Mouse (Mus musculus): ENCODE data around the gene Spred2. TPM values are rescaled to one million over a fixed set of nuclear protein-coding genes. Genes with fewer than 3 reads are reported as not detected.

Gene Spred2
- 100 to 1,000 TPM in 1 of 2 experiments, 10 to 100 TPM in 1; 85.1 to 102 TPM for total RNA-seq (2021)

GRCm38 (mm10) chr11:19923888-19924756 is at the start of gene Spred2:
Spred2 (plus strand) TSS chr11:19924375.
- intact Hi-C loops (cut with DNase I) = loop anchor here (2.0 to 10.0 kb wide), 6 partner anchors 21 to 281 kb away; partner anchors contain the start of gene Rab1a
- peak; percentile 87 to 90 for DNase-seq (ENCODE audit: low spot score in 2 of 2)

- DNase-seq (ENCODE audit: low spot score in 2 of 2) = no peak
- intact Hi-C loops (cut with DNase I) = no loop called here
Measured at GRCm38 (mm10) chr11:19875551-19875950, 48.6 kb upstream of the Spred2 start.

- intact Hi-C loops (cut with DNase I) = no loop called here
- no peak for DNase-seq (ENCODE audit: low spot score in 2 of 2)
Measured at GRCm38 (mm10) chr11:19875964-19876363, 48.2 kb upstream of the Spred2 start.

GRCm38 (mm10) chr11:19877239-19877915 is 46.8 kb upstream of the Spred2 start:
- no peak for DNase-seq (ENCODE audit: low spot score in 2 of 2)
- intact Hi-C loops (cut with DNase I) = no loop called here

- intact Hi-C loops (cut with DNase I) = no loop called here
- no peak for DNase-seq (ENCODE audit: low spot score in 2 of 2)
Measured at GRCm38 (mm10) chr11:19881342-19881741, 42.8 kb upstream of the Spred2 start.

- no peak for DNase-seq (ENCODE audit: low spot score in 2 of 2)
- intact Hi-C loops (cut with DNase I) = no loop called here
Measured at GRCm38 (mm10) chr11:19890700-19891406, 33.3 kb upstream of the Spred2 start.

- no peak for DNase-seq (ENCODE audit: low spot score in 2 of 2)
- intact Hi-C loops (cut with DNase I) = no loop called here
Measured at GRCm38 (mm10) chr11:19893233-19893632, 30.9 kb upstream of the Spred2 start.

GRCm38 (mm10) chr11:19899621-19900020 is 24.6 kb upstream of the Spred2 start:
- peak; percentile 80 to 89 for DNase-seq (ENCODE audit: low spot score in 2 of 2)
- intact Hi-C loops (cut with DNase I) = loop anchor here (2.0 kb wide), 1 partner anchor 65 kb away; no protein-coding TSS in a partner anchor

GRCm38 (mm10) chr11:19900712-19901111 is 23.5 kb upstream of the Spred2 start:
- DNase-seq (ENCODE audit: low spot score in 2 of 2) = peak in 1 of 2 experiments; percentile 36
- intact Hi-C loops (cut with DNase I) = no loop called here

GRCm38 (mm10) chr11:19911216-19911615 is 13.0 kb upstream of the Spred2 start:
- intact Hi-C loops (cut with DNase I) = no loop called here
- no peak for DNase-seq (ENCODE audit: low spot score in 2 of 2)

GRCm38 (mm10) chr11:19912179-19912578 is 12.0 kb upstream of the Spred2 start:
- intact Hi-C loops (cut with DNase I) = no loop called here

GRCm38 (mm10) chr11:19912661-19913060 is 11.5 kb upstream of the Spred2 start:
- no peak for DNase-seq (ENCODE audit: low spot score in 2 of 2)
- intact Hi-C loops (cut with DNase I) = no loop called here

More at GRCm38 (mm10) chr11:19912179-19912578, 12.0 kb upstream of the Spred2 start:
- DNase-seq (ENCODE audit: low spot score in 2 of 2) = no peak

- no peak for DNase-seq (ENCODE audit: low spot score in 2 of 2)
- intact Hi-C loops (cut with DNase I) = no loop called here
Measured at GRCm38 (mm10) chr11:19913761-19914160, 10.4 kb upstream of the Spred2 start.

GRCm38 (mm10) chr11:19917381-19918245 is 6.6 kb upstream of the Spred2 start:
- no peak for DNase-seq (ENCODE audit: low spot score in 2 of 2)
- intact Hi-C loops (cut with DNase I) = no loop called here

- DNase-seq (ENCODE audit: low spot score in 2 of 2) = no peak
- intact Hi-C loops (cut with DNase I) = no loop called here
Measured at GRCm38 (mm10) chr11:19918246-19918540, 6.0 kb upstream of the Spred2 start.

GRCm38 (mm10) chr11:19919460-19919784 is 4.8 kb upstream of the Spred2 start:
- DNase-seq (ENCODE audit: low spot score in 2 of 2) = no peak
- intact Hi-C loops (cut with DNase I) = no loop called here

GRCm38 (mm10) chr11:19919785-19920671 is 4.1 kb upstream of the Spred2 start:
- DNase-seq (ENCODE audit: low spot score in 2 of 2) = peak; percentile 82 to 84
- intact Hi-C loops (cut with DNase I) = loop anchor here (5.0 to 10.0 kb wide), 3 partner anchors 62 to 285 kb away; partner anchors contain the start of gene Rab1a

- no peak for DNase-seq (ENCODE audit: low spot score in 2 of 2)
- intact Hi-C loops (cut with DNase I) = loop anchor here (5.0 to 10.0 kb wide), 3 partner anchors 61 to 283 kb away; partner anchors contain the start of gene Rab1a
Measured at GRCm38 (mm10) chr11:19921723-19922122, 2.5 kb upstream of the Spred2 start.

All from left cerebral cortex, postnatal 36 days (tissue).